Mouse (Mus musculus) olfactory bulb, adult 2 months (tissue): ENCODE data around the gene Lcn2. TPM values are rescaled to one million over a fixed set of nuclear protein-coding genes. Genes with fewer than 3 reads are reported as not detected.

Experiments used
- H3K27ac ChIP-seq: fragments of 200-500 bp; 2 replicates; pipeline ENCODE4 v1.5.1; 2012; ENCODE audit warnings: low read depth, low read length; ENCODE audit not compliant: insufficient read depth
- H3K4me1 ChIP-seq: fragments of 200-500 bp; 2 replicates; pipeline ENCODE4 v1.6.1; 2012; ENCODE audit warnings: low read length; ENCODE audit not compliant: control insufficient read depth, insufficient read depth
- H3K4me3 ChIP-seq: fragments of 200-500 bp; 2 replicates; pipeline ENCODE4 v1.5.1; 2012; ENCODE audit warnings: mild to moderate bottlenecking, low read depth, low read length, moderate library complexity; ENCODE audit not compliant: insufficient read depth
- CTCF ChIP-seq: fragments of 200-500 bp; IDR thresholded peaks from 2 replicates; pipeline ENCODE4 v1.5.1; 2012; ENCODE audit warnings: low read depth, mild to moderate bottlenecking, low read length, moderate library complexity; ENCODE audit not compliant: insufficient read depth
- POLR2A ChIP-seq: fragments of 200-500 bp; IDR thresholded peaks from 2 replicates; pipeline ENCODE4 v1.6.1; 2012; ENCODE audit warnings: mild to moderate bottlenecking, low read depth, low read length, moderate library complexity; ENCODE audit not compliant: insufficient read depth
- WGBS: fragments of 180-500 bp; shearing (Covaris S2); methylation state at CpG from one replicate; pipeline ENCODE4 v1.1.7; 2018; 5-methylcytosine and 5-hydroxymethylcytosine counted together
- polyA plus RNA-seq: library from polyadenylated mRNA; stranded (reverse); fragments of >200 nt; gene quantifications from 2 replicates; pipeline ENCODE4 v1.2.4, GENCODE M21; 2012; ENCODE audit warnings: low replicate concordance; ENCODE audit not compliant: missing spikeins, insufficient read depth, insufficient read length

Gene Lcn2
- polyA plus RNA-seq, 1 experiment: not detected

DNA sequence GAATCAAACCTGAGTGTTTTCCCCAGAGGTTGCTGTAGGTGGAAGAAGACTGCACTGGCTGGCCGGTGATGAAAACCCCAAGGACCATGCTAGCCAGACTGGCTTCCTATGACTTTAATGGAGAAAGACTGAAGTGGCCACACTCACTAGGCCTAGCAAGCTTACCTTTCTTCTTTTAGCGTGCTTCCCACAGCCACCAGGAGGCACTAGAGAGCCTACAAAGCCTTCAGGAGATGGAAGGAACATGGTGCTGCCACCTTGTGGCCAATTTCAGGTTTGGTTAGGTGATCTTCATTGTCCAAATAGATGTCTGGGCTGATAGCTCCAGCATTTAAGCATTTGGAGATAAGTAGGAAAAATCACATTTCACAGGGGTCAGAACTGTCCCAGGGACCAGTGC is 16.6 kb upstream of the Lcn2 start:
- H3K27ac ChIP-seq: no peak overlapping the region
- WGBS: 13% methylated on average over 2 of the region's 2 CpGs
- no peak overlapping the region for H3K4me3 ChIP-seq
- TF ChIP-seq CTCF (peak; percentile 38; the same call in 1 of the 2 replicates), POLR2A (no peak)
- no peaks in the 10 kb centered on the region for H3K4me1 ChIP-seq

DNA sequence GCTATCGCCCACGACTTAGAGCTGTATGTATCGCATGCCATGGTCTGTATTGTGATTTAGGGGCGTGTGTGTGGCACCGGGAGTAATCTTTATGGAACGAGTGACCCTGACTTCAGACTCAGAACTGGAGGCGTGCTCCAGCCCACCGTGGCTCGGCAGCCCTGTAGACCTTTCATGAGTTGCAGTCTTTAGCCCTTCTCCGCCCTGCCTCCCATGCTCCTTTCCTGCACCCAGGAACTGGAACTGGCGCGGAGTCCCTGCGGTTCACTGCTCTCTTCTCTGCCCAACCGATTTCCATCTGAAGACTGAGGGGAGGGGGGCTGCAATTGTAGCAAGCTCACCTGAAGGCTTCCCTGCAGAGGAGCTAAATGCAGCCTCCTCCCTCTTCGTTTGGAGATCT is 8.6 kb upstream of the Lcn2 start:
- TF ChIP-seq POLR2A: no peak
- TF ChIP-seq CTCF: no peak
- H3K27ac ChIP-seq: peak overlapping the region; percentile 25
- peaks cover 22% of the 10 kb centered on the region for H3K4me1 ChIP-seq
- WGBS: 0% methylated on average over 15 of the region's 15 CpGs
- H3K4me3 ChIP-seq: peak overlapping the region; percentile 83

DNA sequence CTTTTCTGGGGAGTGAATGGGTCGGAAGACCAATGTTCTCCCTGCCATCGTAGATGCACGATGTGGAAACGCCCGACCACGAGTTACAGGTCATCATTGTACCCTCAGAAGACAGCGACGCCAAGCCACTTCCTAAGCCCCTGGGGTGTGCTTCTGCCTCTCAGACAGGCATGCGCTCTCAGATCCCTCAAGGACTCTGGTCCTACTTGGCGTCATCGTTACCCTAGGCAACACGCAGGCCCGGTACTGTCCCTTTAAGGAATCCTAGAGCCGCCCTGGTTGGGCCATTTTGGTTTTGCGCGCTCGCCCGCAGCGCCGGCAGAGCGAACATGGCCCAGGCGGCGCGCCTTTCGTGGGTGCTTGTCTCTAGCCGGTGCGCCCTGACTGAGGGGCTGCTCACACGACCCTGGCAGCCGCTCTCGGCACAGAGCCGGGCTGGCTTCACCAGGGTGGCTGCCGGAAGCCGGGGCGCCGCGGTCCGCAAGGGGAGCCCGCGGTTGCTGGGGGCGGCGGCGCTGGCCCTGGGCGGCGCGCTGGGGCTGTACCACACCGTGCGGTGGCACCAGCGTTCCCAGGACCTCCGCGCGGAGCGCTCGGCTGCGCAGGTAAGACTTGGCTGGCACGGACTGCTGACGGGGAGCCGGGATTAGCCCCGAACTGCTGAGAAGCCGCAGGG is 8.0 kb upstream of the Lcn2 start:
- TF ChIP-seq CTCF (no peak), POLR2A (peak; percentile 61)
- Histone ChIP-seq H3K4me1 (peaks cover 22% of the 10 kb centered on the region), H3K27ac (peak overlapping the region; percentile 90), H3K4me3 (peak overlapping the region; percentile 83)
- under 1% methylated on average over 59 of the region's 59 CpGs for WGBS

DNA sequence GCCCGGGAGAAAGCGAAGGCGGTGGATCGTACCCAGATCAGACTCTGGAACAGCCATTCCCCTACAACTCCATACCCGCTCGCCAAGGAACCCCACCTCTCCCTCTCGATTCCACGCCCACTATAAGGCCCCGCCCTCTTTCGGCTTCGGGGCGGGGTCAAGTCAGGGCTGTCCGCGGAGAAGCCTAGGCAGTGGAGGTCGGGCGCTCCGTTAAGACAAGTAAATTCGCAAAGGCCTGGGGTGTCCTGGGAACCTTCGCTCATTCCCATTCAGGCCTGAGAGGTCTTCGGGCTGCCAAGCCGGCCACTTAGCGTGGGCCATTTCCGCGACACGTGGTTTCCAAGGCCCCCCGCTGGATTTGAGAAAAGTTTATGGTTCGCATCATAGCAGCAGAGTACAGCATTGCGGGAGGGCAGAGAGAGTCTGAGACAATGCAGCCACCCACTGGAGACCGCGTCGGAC is 7.5 kb upstream of the Lcn2 start, which contains the start of gene Ptges2:
Gene Ptges2, plus strand, starts transcription at position 413 of the 462 bp plus-strand sequence.
- peak within 1 kb of the TSS; percentile 83 for H3K4me3 ChIP-seq
- under 1% methylated on average over 31 of the region's 31 CpGs for WGBS
- peaks cover 22% of the 10 kb centered on the region for H3K4me1 ChIP-seq
- TF ChIP-seq POLR2A (no peak; the same call in none of the 2 replicates), CTCF (no peak)
- H3K27ac ChIP-seq: peak within 1 kb of the TSS; percentile 90

DNA sequence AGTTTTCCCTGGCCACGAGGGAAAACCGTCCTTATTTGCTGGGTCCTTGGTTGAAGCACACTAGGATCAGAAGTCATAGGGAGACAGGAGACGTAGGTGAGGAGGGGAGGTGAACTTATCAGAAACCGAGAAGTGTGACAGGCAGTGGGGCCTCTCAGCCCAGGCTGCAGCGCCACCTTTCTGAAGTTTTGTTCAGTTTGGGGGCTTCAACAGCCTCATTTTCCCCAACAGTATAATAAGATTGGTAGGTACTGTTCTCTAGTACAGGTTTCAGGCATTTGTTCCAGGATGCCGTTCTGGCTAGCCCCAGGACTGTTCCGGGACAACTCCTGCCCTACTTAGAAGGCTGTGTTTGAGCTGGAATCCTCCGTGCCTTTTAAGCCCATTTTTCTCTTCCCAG is 6.9 kb upstream of the Lcn2 start:
- WGBS: 3% methylated on average over 8 of the region's 8 CpGs

DNA sequence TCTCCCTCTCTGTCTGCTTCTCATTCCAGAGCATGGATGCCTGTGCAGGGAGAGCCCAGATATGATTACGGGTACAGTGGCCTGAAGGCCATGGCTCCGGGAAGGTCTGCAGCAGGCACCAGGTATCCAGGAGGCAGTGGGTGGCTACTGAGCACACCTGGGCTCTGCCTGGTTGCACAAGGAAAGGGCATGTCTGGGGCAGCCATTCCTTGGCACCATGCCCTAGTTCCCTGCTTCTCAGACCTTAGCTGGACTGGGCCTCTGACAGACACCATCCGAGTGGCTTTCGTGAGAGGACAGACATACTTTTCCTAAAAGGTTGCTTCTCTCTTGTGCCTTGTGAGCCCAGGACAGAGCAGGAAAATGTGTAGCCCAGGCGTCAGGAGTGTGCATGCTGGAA is 4.0 kb upstream of the Lcn2 start:
- no peak for TF ChIP-seq CTCF
- no peak for TF ChIP-seq POLR2A
- no peak overlapping the region for H3K27ac ChIP-seq
- peaks cover 9% of the 10 kb centered on the region for H3K4me1 ChIP-seq
- 78% methylated on average over 5 of the region's 5 CpGs for WGBS
- H3K4me3 ChIP-seq: no peak overlapping the region

More for the DNA sequence above, 6.9 kb upstream of the Lcn2 start:
- no peak for TF ChIP-seq POLR2A
- peak; percentile 28; the same call in 1 of the 2 replicates for TF ChIP-seq CTCF
- Histone ChIP-seq H3K27ac (peak overlapping the region; percentile 29; the same call in 1 of the 2 replicates), H3K4me1 (peaks cover 22% of the 10 kb centered on the region), H3K4me3 (peak overlapping the region; percentile 83)

DNA sequence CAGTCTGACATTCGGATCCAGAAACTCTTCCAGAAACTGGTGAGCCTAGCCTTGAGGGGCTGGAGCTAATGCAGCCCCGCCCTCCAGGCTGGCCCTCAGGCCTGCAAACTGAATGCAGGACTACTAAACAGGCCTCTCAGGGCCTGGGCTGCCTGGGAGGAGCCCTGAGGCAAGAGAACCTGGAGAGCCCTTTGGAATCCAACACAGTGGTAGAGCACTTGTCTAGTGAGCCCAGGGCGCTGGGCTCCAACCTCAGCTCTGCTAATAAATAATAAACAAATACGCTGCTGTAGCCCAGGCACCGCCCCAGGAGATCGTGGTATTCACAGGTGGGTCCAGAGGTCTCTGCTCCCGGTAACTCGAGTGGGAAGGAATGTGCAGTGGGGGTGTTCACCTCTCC is 2.8 kb upstream of the Lcn2 start:
- TF ChIP-seq POLR2A (no peak), CTCF (no peak)
- Histone ChIP-seq H3K4me3 (no peak overlapping the region), H3K4me1 (peaks cover 5% of the 10 kb centered on the region; the same call in 1 of the 2 replicates), H3K27ac (no peak overlapping the region)
- 79% methylated on average over 8 of the region's 8 CpGs for WGBS

DNA sequence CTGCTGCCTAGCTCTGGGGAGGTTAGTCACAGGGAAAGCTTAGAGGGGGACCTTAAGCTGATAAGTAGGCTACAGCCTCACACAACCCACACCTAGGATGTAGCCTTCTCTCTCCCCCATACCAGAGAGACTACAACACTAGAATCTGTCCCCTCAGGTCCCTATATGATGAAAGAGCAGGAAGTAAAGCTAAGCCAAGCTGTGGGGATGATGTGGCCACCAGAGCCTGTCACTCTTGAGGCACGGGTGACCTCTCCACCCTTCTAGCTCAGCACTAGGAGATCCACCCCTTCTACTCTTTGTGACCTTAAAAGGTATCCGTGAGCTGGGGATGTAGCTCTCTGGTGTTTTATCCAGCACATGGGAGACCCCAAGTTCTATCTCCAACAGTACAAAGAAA is 1.1 kb upstream of the Lcn2 start:
- H3K4me1 ChIP-seq: no peaks in the 10 kb centered on the region
- no peak for TF ChIP-seq POLR2A
- TF ChIP-seq CTCF: no peak
- H3K27ac ChIP-seq: no peak overlapping the region
- 89% methylated on average over 2 of the region's 2 CpGs for WGBS
- H3K4me3 ChIP-seq: no peak overlapping the region

DNA sequence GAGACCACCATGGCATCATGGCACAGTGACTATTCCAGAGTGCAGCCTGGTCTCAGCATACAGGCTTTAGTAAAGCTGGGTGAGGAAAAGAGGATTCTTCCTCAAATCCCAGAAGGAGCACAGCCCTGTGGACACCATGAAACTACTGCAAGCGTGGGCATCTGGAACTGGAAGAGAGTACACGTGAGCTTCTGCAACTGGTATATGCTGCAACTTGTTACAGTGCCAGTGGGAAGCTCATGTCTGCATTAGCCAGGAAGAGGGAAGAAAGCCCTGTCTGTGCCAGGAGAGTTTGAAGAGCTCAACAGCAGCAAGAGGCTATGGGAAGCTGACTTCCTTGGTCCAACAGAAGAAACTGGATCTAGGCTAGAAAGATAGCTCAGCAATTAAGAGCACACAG is 5.4 kb downstream of the Lcn2 start:
- no peak overlapping the region for H3K27ac ChIP-seq
- TF ChIP-seq POLR2A (no peak), CTCF (no peak)
- WGBS: 49% methylated on average over 2 of the region's 2 CpGs
- no peak overlapping the region for H3K4me3 ChIP-seq
- peaks cover 9% of the 10 kb centered on the region; the same call in 1 of the 2 replicates for H3K4me1 ChIP-seq

DNA sequence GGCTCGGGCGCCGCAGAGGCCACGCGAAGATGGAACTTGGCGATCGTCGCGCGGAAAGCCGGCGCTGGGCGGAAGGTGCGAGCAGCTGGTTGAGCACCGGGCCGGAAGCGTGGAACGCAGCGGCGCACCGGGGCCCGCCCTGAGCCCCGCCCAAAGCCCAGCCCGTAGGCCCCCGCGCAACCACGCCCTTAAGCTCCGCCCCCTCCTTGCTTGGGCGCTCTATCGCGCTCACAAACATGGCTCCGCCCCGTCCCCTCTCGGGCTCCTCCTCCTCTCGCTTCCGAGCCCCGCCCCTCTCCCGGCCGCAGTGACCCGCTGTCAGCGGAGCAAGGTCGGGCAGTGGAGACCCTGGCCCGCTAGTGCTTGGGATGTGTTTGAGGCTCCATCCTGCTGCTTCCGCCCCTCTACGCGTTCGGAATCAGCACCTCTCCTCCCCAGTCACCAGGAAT is 6.3 kb downstream of the Lcn2 start, which contains the start of gene 1110008P14Rik:
Gene 1110008P14Rik, minus strand, starts transcription at position 164 of the 449 bp plus-strand sequence.
- Histone ChIP-seq H3K27ac (no peak within 1 kb of the TSS), H3K4me3 (peak within 1 kb of the TSS; percentile 70), H3K4me1 (peaks cover 9% of the 10 kb centered on the region; the same call in 1 of the 2 replicates)
- 1% methylated on average over 43 of the region's 47 CpGs for WGBS
- TF ChIP-seq POLR2A (no peak), CTCF (no peak)
